Mouse (Mus musculus) G1E (cell line): ENCODE measurements around the gene Amn1.

Experiments
- CTCF ChIP-seq: IDR thresholded peaks from 2 replicates; pipeline ENCODE4 v1.5.1; 2012; ENCODE audit warnings: low read depth, low read length, inconsistent platforms, mixed read lengths
- GATA1 ChIP-seq: IDR thresholded peaks from 2 replicates; pipeline ENCODE4 v1.6.1; 2012; ENCODE audit warnings: borderline replicate concordance, low read length, inconsistent platforms, mixed read lengths
- POLR2AphosphoS5 ChIP-seq: IDR thresholded peaks from 2 replicates; pipeline ENCODE4 v1.6.1; 2012; ENCODE audit warnings: low read depth, low read length, inconsistent platforms; ENCODE audit not compliant: insufficient replicate concordance
- TAL1 ChIP-seq: conservative IDR thresholded peaks from 2 replicates; pipeline ENCODE4 v1.6.1; 2012; ENCODE audit warnings: low read depth, low read length, inconsistent platforms, mixed read lengths

GRCm38 (mm10) chr6:149224751-149225150 is 36.2 kb upstream of the Amn1 start:
- TF ChIP-seq CTCF: no peak
- TF ChIP-seq GATA1: no peak
- no peak for TF ChIP-seq POLR2AphosphoS5
- no peak for TF ChIP-seq TAL1
